Mouse (Mus musculus) ES-Bruce4 (cell line): ENCODE measurements around the gene Ip6k1. TPM values are rescaled to one million over a fixed set of nuclear protein-coding genes. Genes with fewer than 3 reads are reported as not detected.

ENCODE experiments used
- H3K27ac ChIP-seq: 2 replicates; pipeline ENCODE4 v1.5.1; 2012; ENCODE audit warnings: low read length, inconsistent platforms; ENCODE audit not compliant: insufficient read depth
- H3K27me3 ChIP-seq: 2 replicates; pipeline ENCODE4 v1.6.1; 2012; ENCODE audit warnings: mild to moderate bottlenecking, low read length, inconsistent platforms; ENCODE audit not compliant: control insufficient read depth, poor library complexity, insufficient read depth, severe bottlenecking
- H3K36me3 ChIP-seq: 2 replicates; pipeline ENCODE4 v1.6.1; 2012; ENCODE audit warnings: inconsistent platforms, mild to moderate bottlenecking, low read length, moderate library complexity; ENCODE audit not compliant: control insufficient read depth, poor library complexity, insufficient read depth, severe bottlenecking
- H3K4me1 ChIP-seq: one replicate; pipeline ENCODE4 v1.8.1; 2011; ENCODE audit warnings: low read length; ENCODE audit not compliant: control insufficient read depth, insufficient read depth
- H3K4me3 ChIP-seq: 2 replicates; pipeline ENCODE4 v1.5.1; 2011; ENCODE audit warnings: low read depth, mild to moderate bottlenecking, low read length
- H3K9ac ChIP-seq: 2 replicates; pipeline ENCODE4 v1.6.1; 2012; ENCODE audit warnings: low read depth, mild to moderate bottlenecking, inconsistent platforms; ENCODE audit not compliant: poor library complexity, severe bottlenecking
- H3K9me3 ChIP-seq: replicated peaks from 2 replicates; pipeline ENCODE4 v1.6.1; 2012; ENCODE audit warnings: mild to moderate bottlenecking, low read length, inconsistent platforms; ENCODE audit not compliant: control insufficient read depth, poor library complexity, insufficient read depth, severe bottlenecking
- CTCF ChIP-seq: IDR thresholded peaks from one replicate; pipeline ENCODE4 v1.8.1; 2011; ENCODE audit warnings: low read depth, low read length
- EP300 ChIP-seq: IDR thresholded peaks from 2 replicates; pipeline ENCODE4 v1.6.1; 2011; ENCODE audit warnings: low read depth, low read length; ENCODE audit not compliant: insufficient read depth
- POLR2A ChIP-seq: IDR thresholded peaks from one replicate; pipeline ENCODE4 v1.8.1; 2011; ENCODE audit warnings: low read length; ENCODE audit not compliant: insufficient read depth
- polyA plus RNA-seq: library from polyadenylated mRNA; stranded (reverse); fragments of >200 nt; gene quantifications from 2 replicates; pipeline ENCODE4 v1.2.4, GENCODE M21; 2011; ENCODE audit warnings: low read depth; ENCODE audit not compliant: missing spikeins, insufficient read depth, insufficient read length

Gene Ip6k1
- polyA plus RNA-seq, 1 experiment, result 46.9 TPM

- H3K9ac ChIP-seq, result no peak overlapping the region
- no peak overlapping the region for H3K4me3 ChIP-seq
- H3K27me3 ChIP-seq, result no peaks in the 10 kb centered on the region
- H3K36me3 ChIP-seq, result no peaks in the 10 kb centered on the region
- H3K9me3 ChIP-seq, result no peaks in the 10 kb centered on the region
- no peaks in the 10 kb centered on the region for H3K4me1 ChIP-seq
- TF ChIP-seq CTCF (no peak), EP300 (no peak), POLR2A (no peak)
- H3K27ac ChIP-seq, result no peak overlapping the region
Observed at GRCm38 (mm10) chr9:107970311-107970710, 32.0 kb upstream of the Ip6k1 start.

- Histone ChIP-seq H3K4me1 (no peaks in the 10 kb centered on the region), H3K36me3 (no peaks in the 10 kb centered on the region), H3K27ac (no peak overlapping the region), H3K9ac (no peak overlapping the region), H3K9me3 (no peaks in the 10 kb centered on the region), H3K27me3 (no peaks in the 10 kb centered on the region), H3K4me3 (no peak overlapping the region)
- TF ChIP-seq EP300 (no peak), CTCF (no peak), POLR2A (no peak)
Observed at GRCm38 (mm10) chr9:107971690-107972541, 30.4 kb upstream of the Ip6k1 start.

- Histone ChIP-seq H3K9me3 (no peaks in the 10 kb centered on the region), H3K27me3 (no peaks in the 10 kb centered on the region), H3K4me3 (no peak overlapping the region), H3K9ac (no peak overlapping the region), H3K27ac (no peak overlapping the region), H3K4me1 (no peaks in the 10 kb centered on the region), H3K36me3 (no peaks in the 10 kb centered on the region)
- TF ChIP-seq CTCF (no peak), POLR2A (no peak), EP300 (no peak)
Observed at GRCm38 (mm10) chr9:107974491-107975171, 27.7 kb upstream of the Ip6k1 start.

GRCm38 (mm10) chr9:107975399-107976386 lies 26.6 kb upstream of the Ip6k1 start, which contains the start of gene Uba7:
Gene Uba7 (plus strand): TSS chr9:107975505.
- Histone ChIP-seq H3K27ac (no peak within 1 kb of the TSS), H3K27me3 (no peaks in the 10 kb centered on the region), H3K4me3 (no peak within 1 kb of the TSS), H3K9ac (no peak within 1 kb of the TSS), H3K9me3 (no peaks in the 10 kb centered on the region), H3K36me3 (no peaks in the 10 kb centered on the region), H3K4me1 (no peaks in the 10 kb centered on the region)
- no peak for TF ChIP-seq EP300
- no peak for TF ChIP-seq POLR2A
- no peak for TF ChIP-seq CTCF

GRCm38 (mm10) chr9:107978815-107979214 lies 23.5 kb upstream of the Ip6k1 start:
- Histone ChIP-seq H3K36me3 (no peaks in the 10 kb centered on the region), H3K27me3 (no peaks in the 10 kb centered on the region), H3K9ac (no peak overlapping the region), H3K4me1 (no peaks in the 10 kb centered on the region), H3K27ac (no peak overlapping the region), H3K9me3 (no peaks in the 10 kb centered on the region), H3K4me3 (no peak overlapping the region)
- TF ChIP-seq POLR2A, result no peak
- no peak for TF ChIP-seq CTCF
- no peak for TF ChIP-seq EP300
